Mouse (Mus musculus): ENCODE measurements around the gene Eepd1. TPM values are rescaled to one million over a fixed set of nuclear protein-coding genes. Genes with fewer than 3 reads are reported as not detected.
A peak's percentile ranks its signal among the peaks of the same experiment; 100 is the strongest.

Gene Eepd1
- polyA plus RNA-seq, 1 experiment from 2014 or later, result 11.0 TPM

- no peak overlapping the region for H3K4me2 ChIP-seq (ENCODE audit: low read depth, low read length)
- H3K4me1 ChIP-seq (replicated peaks; ENCODE audit: control insufficient read depth, insufficient read depth, low read length), result peaks cover 35% of the 10 kb centered on the region
- H3K27me3 ChIP-seq (ENCODE audit: control insufficient read depth, insufficient read depth, low read depth, low read length), result no peaks in the 10 kb centered on the region
- H3K9ac ChIP-seq (ENCODE audit: low read length), result no peak overlapping the region
- no peaks in the 10 kb centered on the region for H3K9me3 ChIP-seq (ENCODE audit: control insufficient read depth, low read length)
- ATAC-seq (ENCODE audit: low read depth), result no peak
- H3K27ac ChIP-seq (ENCODE audit: low read length), result no peak overlapping the region
- no peaks in the 10 kb centered on the region for H3K36me3 ChIP-seq (ENCODE audit: control insufficient read depth, insufficient read depth, low read length)
- H3K4me3 ChIP-seq (ENCODE audit: low read length), result no peak overlapping the region
- 75% methylated on average over 9 of the region's 9 CpGs for WGBS
These were observed 5.0 kb downstream of the Eepd1 start for GRCm38 (mm10) chr9:25486246-25486807.

GRCm38 (mm10) chr9:25487446-25488110, 6.2 kb downstream of the Eepd1 start:
- ATAC-seq (ENCODE audit: low read depth), result 0 out of 2 replicates have a peak, but pooled peaks have one; percentile 34
- 29% methylated on average over 12 of the region's 12 CpGs for WGBS
- Histone ChIP-seq H3K9me3 (ENCODE audit: control insufficient read depth, low read length) (no peaks in the 10 kb centered on the region), H3K4me2 (ENCODE audit: low read depth, low read length) (no peak overlapping the region), H3K27ac (ENCODE audit: low read length) (no peak overlapping the region; the same call in 1 of the 2 replicates), H3K4me1 (replicated peaks; ENCODE audit: control insufficient read depth, insufficient read depth, low read length) (peaks cover 31% of the 10 kb centered on the region), H3K9ac (ENCODE audit: low read length) (no peak overlapping the region), H3K27me3 (ENCODE audit: control insufficient read depth, insufficient read depth, low read depth, low read length) (no peaks in the 10 kb centered on the region), H3K36me3 (ENCODE audit: control insufficient read depth, insufficient read depth, low read length) (no peaks in the 10 kb centered on the region), H3K4me3 (ENCODE audit: low read length) (no peak overlapping the region)

GRCm38 (mm10) chr9:25488581-25488980, 7.2 kb downstream of the Eepd1 start:
- no peak for ATAC-seq (ENCODE audit: low read depth)
- H3K9me3 ChIP-seq (ENCODE audit: control insufficient read depth, low read length), result no peaks in the 10 kb centered on the region
- 77% methylated on average over 9 of the region's 9 CpGs for WGBS
- H3K4me2 ChIP-seq (ENCODE audit: low read depth, low read length), result no peak overlapping the region
- no peak overlapping the region for H3K27ac ChIP-seq (ENCODE audit: low read length)
- no peaks in the 10 kb centered on the region for H3K27me3 ChIP-seq (ENCODE audit: control insufficient read depth, insufficient read depth, low read depth, low read length)
- no peaks in the 10 kb centered on the region for H3K36me3 ChIP-seq (ENCODE audit: control insufficient read depth, insufficient read depth, low read length)
- peaks cover 26% of the 10 kb centered on the region for H3K4me1 ChIP-seq (replicated peaks; ENCODE audit: control insufficient read depth, insufficient read depth, low read length)
- no peak overlapping the region for H3K4me3 ChIP-seq (ENCODE audit: low read length)
- H3K9ac ChIP-seq (ENCODE audit: low read length), result no peak overlapping the region

GRCm38 (mm10) chr9:25489221-25489960, 8.0 kb downstream of the Eepd1 start:
- H3K9ac ChIP-seq (ENCODE audit: low read length), result no peak overlapping the region
- H3K27ac ChIP-seq (ENCODE audit: low read length), result no peak overlapping the region
- H3K27me3 ChIP-seq (ENCODE audit: control insufficient read depth, insufficient read depth, low read depth, low read length), result no peaks in the 10 kb centered on the region
- H3K4me1 ChIP-seq (replicated peaks; ENCODE audit: control insufficient read depth, insufficient read depth, low read length), result peaks cover 24% of the 10 kb centered on the region
- no peak overlapping the region for H3K4me2 ChIP-seq (ENCODE audit: low read depth, low read length)
- no peak overlapping the region for H3K4me3 ChIP-seq (ENCODE audit: low read length)
- ATAC-seq (ENCODE audit: low read depth), result no peak
- WGBS, result 77% methylated on average over 7 of the region's 7 CpGs
- no peaks in the 10 kb centered on the region for H3K9me3 ChIP-seq (ENCODE audit: control insufficient read depth, low read length)
- no peaks in the 10 kb centered on the region for H3K36me3 ChIP-seq (ENCODE audit: control insufficient read depth, insufficient read depth, low read length)

- peaks cover 13% of the 10 kb centered on the region for H3K4me1 ChIP-seq (replicated peaks; ENCODE audit: control insufficient read depth, insufficient read depth, low read length)
- WGBS, result 66% methylated on average over 13 of the region's 13 CpGs
- no peaks in the 10 kb centered on the region for H3K9me3 ChIP-seq (ENCODE audit: control insufficient read depth, low read length)
- H3K4me3 ChIP-seq (ENCODE audit: low read length), result no peak overlapping the region
- H3K27ac ChIP-seq (ENCODE audit: low read length), result no peak overlapping the region
- H3K27me3 ChIP-seq (ENCODE audit: control insufficient read depth, insufficient read depth, low read depth, low read length), result no peaks in the 10 kb centered on the region
- ATAC-seq (ENCODE audit: low read depth), result no peak
- H3K36me3 ChIP-seq (ENCODE audit: control insufficient read depth, insufficient read depth, low read length), result no peaks in the 10 kb centered on the region
- no peak overlapping the region for H3K9ac ChIP-seq (ENCODE audit: low read length)
- H3K4me2 ChIP-seq (ENCODE audit: low read depth, low read length), result no peak overlapping the region
These were observed 9.2 kb downstream of the Eepd1 start for GRCm38 (mm10) chr9:25490278-25491145.

- Histone ChIP-seq H3K4me3 (ENCODE audit: low read length) (no peak overlapping the region), H3K4me2 (ENCODE audit: low read depth, low read length) (no peak overlapping the region), H3K27ac (ENCODE audit: low read length) (no peak overlapping the region), H3K9ac (ENCODE audit: low read length) (no peak overlapping the region), H3K36me3 (ENCODE audit: control insufficient read depth, insufficient read depth, low read length) (no peaks in the 10 kb centered on the region), H3K9me3 (ENCODE audit: control insufficient read depth, low read length) (no peaks in the 10 kb centered on the region), H3K27me3 (ENCODE audit: control insufficient read depth, insufficient read depth, low read depth, low read length) (no peaks in the 10 kb centered on the region), H3K4me1 (replicated peaks; ENCODE audit: control insufficient read depth, insufficient read depth, low read length) (peaks cover 5% of the 10 kb centered on the region; the same call in 1 of the 2 replicates)
- no peak for ATAC-seq (ENCODE audit: low read depth)
- 70% methylated on average over 5 of the region's 5 CpGs for WGBS
These were observed 12.6 kb downstream of the Eepd1 start for GRCm38 (mm10) chr9:25493918-25494317.

- peaks cover 5% of the 10 kb centered on the region; the same call in 1 of the 2 replicates for H3K4me1 ChIP-seq (replicated peaks; ENCODE audit: control insufficient read depth, insufficient read depth, low read length)
- no peak overlapping the region for H3K4me3 ChIP-seq (ENCODE audit: low read length)
- H3K27ac ChIP-seq (ENCODE audit: low read length), result no peak overlapping the region
- WGBS, result 88% methylated on average over 10 of the region's 10 CpGs
- no peak for ATAC-seq (ENCODE audit: low read depth)
- H3K9me3 ChIP-seq (ENCODE audit: control insufficient read depth, low read length), result no peaks in the 10 kb centered on the region
- H3K27me3 ChIP-seq (ENCODE audit: control insufficient read depth, insufficient read depth, low read depth, low read length), result no peaks in the 10 kb centered on the region
- H3K9ac ChIP-seq (ENCODE audit: low read length), result no peak overlapping the region
- H3K4me2 ChIP-seq (ENCODE audit: low read depth, low read length), result no peak overlapping the region
- no peaks in the 10 kb centered on the region for H3K36me3 ChIP-seq (ENCODE audit: control insufficient read depth, insufficient read depth, low read length)
These were observed 14.3 kb downstream of the Eepd1 start for GRCm38 (mm10) chr9:25495601-25496000.

GRCm38 (mm10) chr9:25496196-25496595, 14.8 kb downstream of the Eepd1 start:
- no peaks in the 10 kb centered on the region for H3K36me3 ChIP-seq (ENCODE audit: control insufficient read depth, insufficient read depth, low read length)
- H3K4me1 ChIP-seq (replicated peaks; ENCODE audit: control insufficient read depth, insufficient read depth, low read length), result peaks cover 5% of the 10 kb centered on the region; the same call in 1 of the 2 replicates
- H3K4me3 ChIP-seq (ENCODE audit: low read length), result no peak overlapping the region
- no peak overlapping the region for H3K9ac ChIP-seq (ENCODE audit: low read length)
- 81% methylated on average over 4 of the region's 4 CpGs for WGBS
- H3K4me2 ChIP-seq (ENCODE audit: low read depth, low read length), result no peak overlapping the region
- no peak overlapping the region for H3K27ac ChIP-seq (ENCODE audit: low read length)
- H3K9me3 ChIP-seq (ENCODE audit: control insufficient read depth, low read length), result no peaks in the 10 kb centered on the region
- no peak for ATAC-seq (ENCODE audit: low read depth)
- no peaks in the 10 kb centered on the region for H3K27me3 ChIP-seq (ENCODE audit: control insufficient read depth, insufficient read depth, low read depth, low read length)
